Mouse (Mus musculus) neural tube, embryonic 10.5 days (tissue): ENCODE data around the gene Cacna1d.

ENCODE experiments used
- DNase-seq: peaks from one replicate; pipeline ENCODE4 v3.0.0-alpha.2; 2017; ENCODE audit warnings: low spot score; ENCODE audit errors: extremely low spot score

Cacna1d gene

GRCm38 (mm10) chr14:30459891-30460523 is 31.2 kb downstream of the Cacna1d start:
- peak; percentile 58 for DNase-seq

- no peak for DNase-seq
Observed at GRCm38 (mm10) chr14:30458820-30459219, 32.4 kb downstream of the Cacna1d start.

GRCm38 (mm10) chr14:30457897-30458296 is 33.4 kb downstream of the Cacna1d start:
- no peak for DNase-seq

- no peak for DNase-seq
Observed at GRCm38 (mm10) chr14:30457436-30457835, 33.8 kb downstream of the Cacna1d start.

GRCm38 (mm10) chr14:30455801-30456595 is 35.3 kb downstream of the Cacna1d start:
- DNase-seq = no peak

GRCm38 (mm10) chr14:30439915-30440314 is 51.3 kb downstream of the Cacna1d start:
- DNase-seq = no peak

- no peak for DNase-seq
Observed at GRCm38 (mm10) chr14:30435316-30435715, 55.9 kb downstream of the Cacna1d start.

GRCm38 (mm10) chr14:30430446-30430845 is 60.8 kb downstream of the Cacna1d start:
- DNase-seq = no peak

- DNase-seq = no peak
Observed at GRCm38 (mm10) chr14:30430026-30430425, 61.2 kb downstream of the Cacna1d start.

- DNase-seq = no peak
Observed at GRCm38 (mm10) chr14:30429606-30430005, 61.6 kb downstream of the Cacna1d start.

- DNase-seq = no peak
Observed at GRCm38 (mm10) chr14:30428757-30429156, 62.5 kb downstream of the Cacna1d start.

GRCm38 (mm10) chr14:30425876-30426275 is 65.4 kb downstream of the Cacna1d start:
- no peak for DNase-seq

- no peak for DNase-seq
Observed at GRCm38 (mm10) chr14:30425175-30425574, 66.1 kb downstream of the Cacna1d start.

GRCm38 (mm10) chr14:30424638-30425037 is 66.6 kb downstream of the Cacna1d start:
- DNase-seq = no peak

- no peak for DNase-seq
Observed at GRCm38 (mm10) chr14:30422376-30423140, 68.7 kb downstream of the Cacna1d start.

GRCm38 (mm10) chr14:30419458-30419857 is 71.8 kb downstream of the Cacna1d start:
- no peak for DNase-seq

GRCm38 (mm10) chr14:30419046-30419445 is 72.2 kb downstream of the Cacna1d start:
- DNase-seq = no peak

- DNase-seq = no peak
Observed at GRCm38 (mm10) chr14:30415830-30416229, 75.4 kb downstream of the Cacna1d start.

GRCm38 (mm10) chr14:30414131-30414530 is 77.1 kb downstream of the Cacna1d start:
- no peak for DNase-seq

- DNase-seq = no peak
Observed at GRCm38 (mm10) chr14:30409331-30409730, 81.9 kb downstream of the Cacna1d start.

GRCm38 (mm10) chr14:30405456-30406225 is 85.6 kb downstream of the Cacna1d start:
- DNase-seq = no peak
